Mouse (Mus musculus): Measurements from ENCODE around the gene Zfp618.
A peak's percentile ranks its signal among the peaks of the same experiment; 100 is the strongest.

Zfp618 gene

DNA sequence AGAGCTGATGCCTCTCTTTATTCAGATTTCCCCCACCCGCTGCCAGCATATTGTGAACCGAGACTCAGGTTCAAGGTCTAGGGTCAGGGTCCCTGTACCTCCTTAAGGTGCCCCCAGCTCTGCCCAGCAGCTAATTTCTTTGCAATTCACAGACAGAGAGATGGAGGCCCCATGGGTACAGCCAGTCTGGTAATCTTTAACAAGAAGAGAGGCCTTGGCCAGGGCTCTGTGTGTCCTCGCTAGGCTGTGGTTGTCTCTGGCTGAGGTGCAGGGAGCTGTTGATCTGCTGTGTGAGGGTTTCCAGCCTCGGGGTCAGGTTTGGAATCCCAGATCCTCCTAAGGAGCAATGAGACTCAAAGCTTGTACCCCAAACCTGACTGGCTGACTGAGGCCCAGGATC, 200.3 kb downstream of the Zfp618 start:
- DNase-seq = no peak

DNA sequence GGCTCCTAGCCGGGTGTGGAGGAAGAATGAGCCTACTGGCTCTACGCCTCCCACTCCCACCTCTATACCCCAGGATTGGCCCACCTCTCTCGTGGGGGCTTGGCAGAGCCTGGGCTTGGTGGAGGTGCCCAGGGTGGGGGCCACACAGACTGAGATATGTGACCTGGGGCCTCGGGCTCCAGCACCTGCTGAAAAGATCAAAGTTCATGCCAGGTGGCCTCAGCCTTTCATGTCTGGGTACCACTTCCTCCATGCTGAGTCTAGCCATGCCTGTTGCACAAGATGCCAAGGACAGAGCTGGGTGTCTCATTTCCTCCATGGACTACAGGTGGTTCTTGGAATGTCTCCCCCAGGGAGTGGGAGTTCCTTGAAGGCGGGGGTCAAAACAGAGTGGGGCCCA, 200.9 kb downstream of the Zfp618 start:
- no peak for DNase-seq

DNA sequence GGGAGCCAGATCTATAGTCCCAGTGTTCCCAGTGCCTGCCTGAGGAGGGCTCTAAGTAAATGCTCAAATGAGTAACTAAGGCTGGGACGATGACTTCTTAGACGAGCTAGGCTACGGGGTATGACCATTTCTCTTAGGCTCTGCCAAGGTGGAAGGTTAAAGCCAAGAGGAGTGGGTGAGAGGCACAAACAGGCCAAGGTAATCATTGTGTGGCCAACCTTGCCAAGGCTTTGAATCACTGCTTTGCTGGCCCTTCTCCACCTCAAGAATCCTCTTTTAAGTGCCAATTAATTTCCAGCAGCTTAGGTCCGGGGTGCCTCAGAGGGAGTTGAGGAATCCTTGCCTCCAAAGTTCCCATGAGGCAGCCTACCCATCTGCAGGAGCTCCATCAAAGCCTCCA, 204.7 kb downstream of the Zfp618 start:
- DNase-seq = no peak

DNA sequence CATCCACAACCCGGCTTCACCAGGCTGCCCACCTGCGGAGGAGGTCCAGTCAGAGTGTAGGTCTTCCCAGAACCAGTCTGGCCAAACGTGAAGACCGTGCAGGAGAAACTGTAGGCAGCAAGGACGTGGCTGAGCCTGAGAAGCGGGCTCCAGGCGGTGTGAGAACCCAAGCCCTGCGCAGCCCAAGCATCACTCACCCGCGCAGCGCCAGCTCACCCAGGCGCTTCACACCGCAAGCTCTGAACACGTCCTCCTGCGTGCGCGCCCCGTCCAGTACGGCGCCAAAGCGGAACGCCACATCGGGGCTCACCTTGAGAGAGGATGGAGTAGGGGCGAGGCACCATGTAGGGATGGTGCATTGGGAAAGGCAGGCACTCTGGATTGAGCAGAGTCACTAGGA, 205.7 kb downstream of the Zfp618 start:
- no peak for DNase-seq

DNA sequence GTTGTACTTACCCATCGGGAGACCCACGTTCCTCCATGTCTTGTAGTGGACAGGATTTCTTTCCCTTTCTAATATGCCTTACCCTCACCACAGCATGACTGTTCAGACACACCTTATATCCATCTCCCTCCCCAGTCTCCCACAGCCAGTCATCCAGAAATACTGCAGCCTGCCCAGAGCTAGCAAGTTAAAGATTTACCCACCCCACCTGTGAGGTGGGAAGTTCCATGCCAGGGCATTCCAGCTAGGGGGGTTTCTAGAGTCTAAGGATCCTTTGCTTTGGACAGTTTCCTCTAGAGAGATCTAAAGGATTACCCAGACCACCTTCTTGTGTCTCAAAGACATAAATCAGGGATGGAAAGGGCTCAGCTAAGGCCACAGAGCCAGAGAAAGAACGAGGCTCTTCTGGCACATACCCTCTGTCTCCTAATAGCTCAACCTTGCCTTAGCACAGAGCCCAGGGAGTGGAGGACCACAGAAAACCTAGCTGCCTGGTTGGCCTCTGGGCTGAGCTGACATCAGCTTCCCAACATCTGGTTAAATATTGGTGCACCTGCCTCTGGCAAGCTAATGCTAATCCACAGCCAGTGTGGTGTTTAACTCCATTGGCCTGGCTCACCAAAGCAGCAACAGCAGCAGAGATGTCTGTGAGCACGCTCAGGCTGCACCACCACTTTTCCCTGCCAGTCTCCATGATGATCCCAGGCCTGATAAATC, 206.8 kb downstream of the Zfp618 start, which contains the start of gene Kif12:
Kif12 (minus strand) TSS at position 163 of the 717 bp plus-strand sequence.
- DNase-seq = no peak

DNA sequence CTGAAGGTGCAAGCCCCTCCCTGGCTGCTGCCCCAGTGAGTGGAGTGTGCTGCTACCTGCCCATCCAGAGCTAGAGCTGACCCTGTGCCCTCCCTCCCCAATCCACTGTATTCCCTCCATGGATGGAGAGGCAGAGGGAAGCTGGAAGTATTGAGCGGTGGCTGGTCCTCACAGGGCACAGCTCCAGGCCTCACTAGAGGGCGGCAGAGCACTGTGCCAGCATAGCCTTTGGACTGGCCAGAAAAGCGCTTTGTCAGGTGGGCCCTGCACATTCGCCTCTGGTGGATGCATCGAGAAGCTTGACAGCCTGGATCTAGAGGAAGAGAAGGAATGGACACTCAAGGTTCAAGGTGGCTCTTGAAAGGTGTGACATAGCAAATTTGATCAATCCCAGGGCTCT, 216.2 kb downstream of the Zfp618 start:
- DNase-seq = peak; percentile 45

DNA sequence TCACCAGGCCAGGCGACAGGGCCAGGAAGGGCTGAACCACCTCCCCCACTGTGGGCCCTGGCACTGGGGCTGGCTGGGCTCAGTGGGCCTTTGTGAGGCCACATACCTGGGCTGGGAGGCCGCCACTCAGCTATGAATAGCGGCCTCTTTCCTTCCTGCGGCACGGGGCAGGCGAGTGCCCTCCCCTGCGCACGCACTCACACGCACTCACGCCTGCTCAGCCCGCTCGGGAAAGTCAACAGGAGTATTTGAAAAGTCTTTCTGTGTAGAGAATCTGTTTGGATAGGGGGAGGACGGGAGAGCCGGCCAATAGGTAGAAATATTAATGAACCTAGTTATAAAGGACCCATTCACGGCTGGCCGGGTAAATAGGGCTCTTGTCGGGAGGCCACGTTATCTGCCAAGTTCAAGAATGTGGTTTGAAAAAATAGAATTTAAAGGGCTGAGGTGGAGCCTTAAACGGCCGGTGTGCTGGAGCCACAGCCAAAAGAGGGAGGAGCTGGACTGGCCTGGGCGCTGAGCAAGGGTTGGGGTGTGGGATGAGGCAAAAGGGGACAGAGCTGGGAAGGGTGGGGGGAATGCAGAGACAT, 221.0 kb downstream of the Zfp618 start:
- no peak for DNase-seq
